Mouse (Mus musculus): ENCODE results near the gene Vmn1r4.

Vmn1r4 gene

GRCm38 (mm10) chr6:56923726-56924707 is at the start of gene Vmn1r4, which contains the start of gene Nt5c3:
TSS of gene Vmn1r4 (plus strand) at chr6:56924015.
TSS of gene Nt5c3 (minus strand) at chr6:56923932.
- DNase-seq: peak; percentile 94 to 97

GRCm38 (mm10) chr6:56876870-56877269 is 46.9 kb upstream of the Vmn1r4 start:
- no peak for DNase-seq

DNA sequence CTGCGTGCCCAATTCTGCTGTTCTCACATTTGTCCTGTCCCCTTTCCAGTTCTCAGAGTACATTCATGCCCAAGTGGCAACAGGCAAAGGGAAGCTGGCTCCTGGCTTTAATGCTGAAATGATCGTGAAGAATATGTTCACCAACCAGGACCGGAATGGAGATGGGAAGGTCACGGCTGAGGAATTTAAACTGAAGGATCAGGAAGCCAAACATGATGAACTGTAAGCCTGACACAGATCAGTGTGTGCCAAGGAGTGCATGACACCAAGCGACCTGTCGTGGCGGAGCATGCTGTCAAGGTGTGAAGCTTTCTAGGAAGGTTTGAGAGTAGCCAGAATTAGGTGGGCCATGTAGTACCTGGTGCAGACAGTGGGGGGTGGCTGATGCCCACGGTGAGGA is 45.8 kb upstream of the Vmn1r4 start:
- DNase-seq: no peak

DNA sequence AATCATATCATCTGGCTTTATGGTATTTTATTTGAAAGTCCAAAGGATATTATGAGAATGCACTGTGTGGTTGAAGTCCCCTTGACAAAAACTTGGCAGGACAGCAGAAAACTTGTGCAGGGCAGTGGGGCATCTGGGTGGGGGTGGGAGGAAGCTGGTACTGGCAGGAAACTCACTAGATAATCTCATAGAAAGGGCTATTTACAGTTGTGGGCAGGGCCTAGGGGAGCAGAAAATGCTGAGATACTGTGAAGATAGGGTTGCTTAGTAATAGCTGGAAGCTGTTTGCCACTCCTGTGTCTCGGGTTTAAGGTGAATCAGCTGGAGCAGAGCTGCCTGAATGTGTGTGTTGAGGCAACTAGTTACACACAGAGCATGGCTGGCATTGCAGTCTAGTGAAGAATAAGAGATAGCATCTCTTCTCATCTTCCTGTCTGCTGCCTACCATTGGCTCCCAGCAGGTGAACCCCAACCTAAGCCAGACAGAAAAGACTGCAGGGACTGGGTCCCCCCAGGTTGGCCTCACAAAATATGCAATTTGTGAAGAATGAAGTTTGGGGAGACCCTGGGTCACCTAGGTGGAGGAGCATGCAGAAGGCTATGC is 44.4 kb upstream of the Vmn1r4 start:
- no peak for DNase-seq

- DNase-seq: no peak
Observed at GRCm38 (mm10) chr6:56888561-56888960, 35.3 kb upstream of the Vmn1r4 start.

DNA sequence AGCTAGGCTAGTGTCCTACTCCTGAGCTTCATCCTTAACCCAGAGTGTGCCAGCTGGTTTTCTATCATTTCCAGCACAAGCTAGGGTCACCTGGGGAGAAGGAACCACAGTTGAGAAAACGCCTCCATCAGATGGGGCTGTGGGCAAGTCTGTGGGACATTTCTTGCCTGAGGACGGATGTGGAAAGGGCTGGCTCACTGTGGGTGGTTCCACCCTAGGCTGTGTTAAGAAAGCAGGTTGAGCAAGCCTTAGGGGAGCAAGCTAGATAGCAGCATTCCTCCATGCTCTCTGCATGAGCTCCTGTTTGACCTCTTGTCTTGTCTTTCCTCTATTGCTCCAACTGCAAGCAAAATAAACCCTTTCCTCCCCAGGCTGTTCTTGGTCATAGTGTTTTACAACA is 33.1 kb upstream of the Vmn1r4 start:
- DNase-seq: no peak

GRCm38 (mm10) chr6:56899601-56900000 is 24.2 kb upstream of the Vmn1r4 start:
- DNase-seq: no peak

- no peak for DNase-seq
Observed at GRCm38 (mm10) chr6:56901336-56901735, 22.5 kb upstream of the Vmn1r4 start.

GRCm38 (mm10) chr6:56901824-56902386 is 21.9 kb upstream of the Vmn1r4 start:
- no peak for DNase-seq

- DNase-seq: no peak
Observed at GRCm38 (mm10) chr6:56902606-56903520, 21.0 kb upstream of the Vmn1r4 start.

DNA sequence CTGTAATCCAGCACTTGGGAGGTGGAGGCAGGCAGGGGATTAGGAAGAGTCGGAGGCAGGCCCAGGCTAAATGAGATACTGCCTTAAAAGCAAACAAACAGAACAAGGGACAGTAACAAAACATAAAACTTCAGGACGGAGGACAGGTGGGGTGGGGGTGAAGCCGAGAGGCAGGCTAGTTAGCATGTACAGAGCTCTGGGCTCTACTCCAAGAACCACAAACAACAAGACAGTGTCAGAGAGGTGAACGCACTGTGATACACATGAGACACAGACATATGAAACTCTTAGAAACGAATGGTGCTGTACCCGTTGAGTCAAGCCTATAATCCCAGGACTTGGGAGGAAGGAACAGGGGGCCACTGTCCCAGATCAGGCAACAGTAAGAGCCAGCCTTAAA is 20.0 kb upstream of the Vmn1r4 start:
- no peak for DNase-seq

GRCm38 (mm10) chr6:56904330-56904729 is 19.5 kb upstream of the Vmn1r4 start:
- no peak for DNase-seq

- no peak for DNase-seq
Observed at GRCm38 (mm10) chr6:56904982-56905381, 18.8 kb upstream of the Vmn1r4 start.

- DNase-seq: no peak
Observed at GRCm38 (mm10) chr6:56905486-56905885, 18.3 kb upstream of the Vmn1r4 start.

DNA sequence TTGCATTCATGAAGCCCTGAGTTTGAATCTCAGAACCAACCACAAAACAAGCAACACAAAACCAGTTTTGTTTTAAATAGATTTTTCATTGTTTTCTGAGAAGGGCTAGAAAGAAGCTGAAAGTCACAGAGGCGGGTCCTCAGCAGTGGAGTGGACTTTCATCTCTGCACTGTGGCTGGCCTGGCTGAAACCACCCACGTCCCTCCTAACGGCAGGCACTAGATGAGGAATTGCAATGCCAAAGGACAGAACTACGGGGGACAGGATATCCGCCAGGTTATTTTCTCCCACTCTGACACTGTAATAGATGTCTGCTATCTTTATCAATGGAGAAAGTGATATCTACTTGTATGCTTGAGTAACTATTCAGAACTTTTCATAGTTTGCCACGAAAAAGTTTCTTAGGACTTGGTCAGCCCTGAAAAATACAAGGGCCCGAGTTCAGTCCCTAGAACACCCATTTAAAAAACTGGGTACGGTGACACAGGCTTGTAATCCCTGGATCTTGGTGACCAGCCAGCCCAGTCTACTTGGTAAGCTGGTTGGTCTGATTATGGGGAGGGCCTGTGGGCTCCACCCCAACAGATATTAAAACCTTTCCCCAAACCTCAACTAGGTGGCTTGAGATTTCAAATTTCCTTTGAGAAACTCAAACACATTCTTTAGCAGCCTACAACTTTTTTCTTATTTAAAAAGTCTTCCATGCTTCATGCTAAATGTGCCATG is 17.5 kb upstream of the Vmn1r4 start:
- DNase-seq: no peak

GRCm38 (mm10) chr6:56907973-56908372 is 15.8 kb upstream of the Vmn1r4 start:
- no peak for DNase-seq

DNA sequence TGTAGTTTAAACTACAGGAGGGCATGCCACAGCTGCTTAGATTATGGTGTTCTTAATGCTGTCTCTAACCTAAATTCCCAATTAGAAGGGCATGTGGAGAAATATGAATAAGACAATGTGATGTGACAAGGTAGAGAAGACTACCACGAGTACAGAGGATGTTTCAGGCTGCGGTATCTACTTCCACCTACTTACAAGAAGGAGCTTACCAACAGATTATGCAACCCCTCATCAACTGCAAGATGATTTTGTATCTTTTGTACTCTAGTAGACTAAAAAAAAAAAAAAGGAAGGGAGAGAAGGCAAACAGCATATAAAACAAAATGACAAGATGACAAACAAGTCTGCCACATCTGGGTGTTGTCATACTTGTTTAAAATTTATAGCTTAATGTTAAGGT is 15.4 kb upstream of the Vmn1r4 start:
- DNase-seq: no peak

GRCm38 (mm10) chr6:56908912-56909311 is 14.9 kb upstream of the Vmn1r4 start:
- DNase-seq: peak; percentile 44 to 52

DNA sequence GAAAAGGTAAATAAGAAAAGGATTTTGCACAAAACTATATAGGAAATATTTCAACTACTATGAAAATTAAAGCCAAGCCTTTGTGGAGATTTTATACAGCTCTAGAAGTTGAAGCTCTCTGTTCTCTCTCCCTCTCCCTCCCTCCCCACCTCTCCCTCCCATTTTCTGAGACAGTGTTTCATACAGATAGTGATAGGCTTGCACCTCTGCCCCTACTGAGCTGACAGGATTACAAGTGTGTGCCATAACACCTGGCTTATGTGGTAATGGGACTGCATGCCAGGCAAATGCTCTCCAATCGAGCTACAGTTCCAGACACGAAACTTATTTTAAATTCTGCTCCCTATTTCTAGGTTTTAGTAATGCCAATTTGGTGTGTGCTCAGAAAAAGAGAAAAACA is 12.9 kb upstream of the Vmn1r4 start:
- DNase-seq: no peak

GRCm38 (mm10) chr6:56913092-56913858 is 10.5 kb upstream of the Vmn1r4 start:
- DNase-seq: no peak

DNA sequence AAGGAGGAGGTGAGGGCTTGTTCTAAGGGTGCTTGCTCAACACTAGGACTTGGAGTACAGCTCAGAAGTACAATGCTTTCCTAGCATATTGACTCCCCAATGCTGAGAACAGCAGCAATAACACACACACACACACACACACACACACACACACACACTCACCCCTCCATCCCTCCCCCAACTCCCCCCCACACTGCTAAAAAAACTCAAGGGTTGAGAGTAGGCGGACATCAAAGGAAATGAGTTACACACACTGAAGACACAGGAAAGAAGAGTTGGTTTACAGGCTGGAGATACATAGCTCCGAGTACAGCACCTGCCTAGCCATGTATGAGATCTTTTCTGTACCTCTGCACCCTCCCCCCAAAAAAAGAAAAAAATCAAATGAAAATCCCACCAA is 7.5 kb upstream of the Vmn1r4 start:
- no peak for DNase-seq

All from cerebellum, postnatal 14 days (tissue).